Mouse (Mus musculus) adipocyte (in vitro differentiated cells): Measurements from ENCODE around the gene Sstr5.
A peak's percentile ranks its signal among the peaks of the same experiment; 100 is the strongest.

Source experiments
- DNase-seq: peaks from one replicate; pipeline ENCODE4 v3.0.0-alpha.2; 2016; ENCODE audit warnings: low spot score

Sstr5 gene

DNA sequence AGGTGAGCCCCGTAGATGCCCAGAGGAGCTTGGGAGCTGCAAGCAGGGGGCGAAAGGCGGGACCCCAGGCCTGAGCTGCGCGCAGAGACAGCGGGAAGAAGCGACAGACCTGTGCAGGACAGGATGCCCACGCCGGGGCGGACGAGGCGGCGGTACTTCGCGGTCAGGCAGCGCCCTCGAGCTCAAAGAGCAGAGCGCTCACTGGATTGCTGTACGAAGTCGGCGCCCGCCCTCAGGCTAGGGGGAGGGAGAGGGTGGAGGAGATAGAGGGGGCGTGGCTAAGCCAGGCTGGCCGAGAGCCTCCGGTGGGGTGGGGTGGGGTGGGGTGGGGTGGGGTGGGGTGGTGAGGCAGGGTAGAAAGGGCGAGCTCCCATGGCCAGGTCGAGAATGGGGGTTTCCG is at the start of gene Sstr5:
Gene Sstr5, minus strand, starts transcription at position 276 of the 400 bp plus-strand sequence.
- DNase-seq = no peak

DNA sequence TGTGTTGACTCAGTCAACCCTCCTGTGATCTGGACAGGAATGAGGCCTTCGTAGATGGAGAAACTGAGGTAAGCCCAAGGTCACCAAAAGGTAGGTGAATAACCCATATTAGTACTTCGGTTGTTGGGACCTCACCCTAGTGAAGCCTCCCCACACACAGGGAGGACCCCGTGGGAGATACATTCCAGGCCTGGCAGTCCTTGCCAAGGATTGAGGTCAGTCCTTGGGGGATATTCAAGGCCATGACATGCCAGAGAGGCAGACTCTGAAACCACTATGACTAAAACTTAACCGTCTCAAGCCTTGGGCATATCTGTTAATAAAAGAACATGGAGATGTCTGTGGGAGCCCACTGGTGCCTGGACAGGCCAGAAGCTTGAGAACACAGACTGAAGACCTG is 44.7 kb upstream of the Sstr5 start:
- DNase-seq = no peak

DNA sequence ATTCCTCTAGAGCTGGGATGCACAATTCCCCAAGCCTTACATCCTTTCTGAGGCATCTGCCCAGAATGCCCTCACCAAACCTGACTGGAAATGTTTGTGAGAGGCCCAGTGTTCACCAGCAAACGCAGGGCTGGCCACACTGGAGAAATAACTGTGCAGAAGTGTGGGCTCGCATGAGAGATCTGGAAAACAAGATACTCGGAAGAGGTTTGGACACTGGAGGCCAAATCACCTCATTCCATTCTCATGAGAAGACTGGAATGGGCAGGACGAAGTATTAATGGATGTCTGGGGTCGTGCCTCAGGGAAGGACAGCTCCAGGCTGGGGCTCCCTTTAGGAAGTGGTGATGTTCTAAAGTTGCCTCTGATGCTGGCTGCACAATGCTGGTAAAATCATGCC is 43.6 kb upstream of the Sstr5 start:
- no peak for DNase-seq

DNA sequence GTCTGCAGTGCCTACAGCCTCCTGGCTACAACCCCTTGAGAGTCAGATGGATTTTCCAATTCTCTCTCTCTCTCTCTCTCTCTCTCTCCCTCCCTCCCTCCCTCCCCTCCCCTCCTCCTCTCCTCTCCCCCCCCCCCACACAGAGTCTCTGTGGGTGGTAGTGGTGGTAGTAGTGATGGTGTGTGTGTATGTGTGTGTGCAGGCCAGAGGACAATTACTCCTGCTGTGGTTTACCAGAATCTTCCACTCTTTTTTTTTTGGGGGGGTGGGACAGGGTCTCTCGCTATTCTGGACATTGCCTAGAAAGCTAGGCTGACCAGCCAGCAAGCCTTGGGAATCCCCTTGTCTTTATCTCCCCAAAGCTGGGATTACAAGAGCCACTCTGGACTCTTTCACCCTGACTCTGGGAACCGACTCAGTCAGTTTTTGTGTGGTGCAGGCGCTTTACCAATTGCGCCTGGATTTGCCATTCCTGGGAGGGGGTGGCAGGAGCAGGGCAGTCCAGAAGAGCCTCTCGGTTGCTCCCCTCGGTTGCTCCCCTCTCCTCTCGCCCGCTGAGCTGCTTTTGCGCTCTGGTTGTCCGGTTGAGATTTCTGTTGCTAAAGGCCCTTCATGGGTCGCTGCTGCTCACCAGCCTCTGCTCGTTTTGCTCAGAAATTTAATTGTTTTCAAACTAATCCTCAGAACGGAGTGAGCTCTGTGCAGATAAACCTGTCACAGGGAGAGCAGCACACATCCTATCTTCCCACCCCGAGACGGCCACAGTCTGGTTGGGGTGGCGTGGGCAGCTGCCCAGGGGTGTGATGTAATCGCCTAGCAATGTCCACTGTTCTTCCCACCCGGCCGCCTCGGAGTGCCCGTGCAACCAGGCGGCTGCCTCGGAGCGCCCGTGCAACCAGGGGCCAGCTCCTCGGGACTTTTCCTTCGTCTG is 42.1 kb upstream of the Sstr5 start:
- DNase-seq = no peak

DNA sequence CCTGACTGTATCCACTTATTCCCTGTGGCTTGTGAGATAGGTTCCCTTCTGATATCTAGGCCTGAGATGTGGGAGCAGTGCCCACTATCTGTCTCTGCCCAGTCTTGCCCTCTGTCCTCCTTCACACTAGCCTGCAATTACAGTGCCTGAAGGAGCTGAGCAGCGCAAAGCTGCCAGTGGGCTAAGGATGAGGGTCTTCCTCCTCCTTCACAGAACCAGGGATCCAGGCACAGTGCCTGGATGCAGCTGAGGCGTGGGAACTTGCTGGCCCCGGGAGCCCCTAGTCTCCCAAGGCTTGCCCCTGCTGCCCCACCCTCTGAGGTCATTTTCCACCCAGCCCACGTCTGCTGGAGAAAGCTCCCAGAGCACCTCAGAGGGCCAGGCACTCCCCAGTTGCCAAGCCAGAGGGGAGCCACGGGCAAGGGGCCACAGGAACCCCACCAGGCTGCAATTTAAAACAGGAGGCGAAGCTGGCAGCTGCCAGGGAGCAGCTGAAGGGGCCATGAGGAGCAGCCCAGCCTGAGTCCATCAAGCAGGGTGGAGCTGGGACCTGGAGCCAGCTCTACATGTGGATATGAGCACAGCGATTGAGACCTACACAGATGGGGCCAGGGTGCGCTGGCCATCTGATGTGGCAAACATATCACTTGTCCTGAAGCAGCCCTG is 33.4 kb upstream of the Sstr5 start:
- DNase-seq = no peak

DNA sequence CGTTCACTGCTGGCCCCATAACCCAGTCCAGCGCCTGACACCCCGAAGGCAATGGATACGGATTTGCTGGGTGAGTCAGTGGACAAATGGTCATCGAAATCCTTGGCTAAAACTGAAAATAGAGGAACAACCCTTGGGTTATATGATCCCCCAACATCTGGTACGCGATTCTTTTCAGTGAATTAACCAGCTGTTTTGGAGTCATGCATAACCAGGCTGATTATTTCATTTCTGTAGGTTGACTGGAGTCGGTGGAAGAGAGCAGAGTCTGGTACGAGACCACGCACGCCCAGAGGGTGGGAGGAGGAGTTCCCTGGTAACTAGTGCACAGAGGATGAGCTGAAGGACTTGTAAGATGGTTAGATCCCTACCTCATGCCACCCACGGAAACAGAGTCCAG is 25.0 kb upstream of the Sstr5 start:
- DNase-seq = no peak

DNA sequence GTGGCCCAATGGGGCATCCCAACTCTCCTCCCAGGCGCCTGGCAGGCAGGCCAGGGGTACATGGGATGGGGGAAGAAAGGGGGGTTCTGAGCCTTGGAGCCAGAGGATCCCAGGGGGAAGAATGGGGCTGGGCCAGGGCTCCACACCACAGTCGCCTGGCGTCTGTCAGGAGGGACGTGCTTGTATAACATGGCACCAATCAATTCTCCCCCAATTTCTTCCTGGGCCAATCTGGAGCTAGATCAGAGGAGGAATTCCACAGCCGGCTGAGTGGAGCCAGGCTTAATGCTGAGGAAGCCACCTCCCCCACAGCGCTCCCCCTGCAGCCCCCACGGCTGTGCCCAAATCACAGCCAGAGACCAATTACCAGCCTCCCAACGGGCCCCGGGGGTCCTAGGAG is 23.4 kb upstream of the Sstr5 start:
- no peak for DNase-seq

DNA sequence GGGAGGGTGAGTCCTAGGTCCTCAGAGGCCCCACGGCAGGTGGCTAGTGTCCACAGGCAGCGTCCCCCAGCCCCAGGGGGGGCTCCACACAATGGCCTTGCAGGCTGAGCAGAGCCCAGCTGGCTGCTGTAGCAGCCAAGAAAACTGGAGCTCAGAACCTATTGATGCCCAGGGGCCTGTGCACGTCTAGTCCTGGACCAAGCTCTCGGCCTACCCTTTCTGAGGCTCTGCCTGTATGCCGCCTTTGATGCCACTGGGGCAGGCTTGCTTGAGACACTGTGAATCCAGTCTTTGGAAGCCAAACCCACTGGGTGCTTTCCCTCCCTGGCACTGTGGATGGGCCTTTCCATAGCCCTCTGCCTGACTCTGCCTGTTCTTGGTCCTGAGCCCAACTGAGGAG is 22.4 kb upstream of the Sstr5 start:
- no peak for DNase-seq

DNA sequence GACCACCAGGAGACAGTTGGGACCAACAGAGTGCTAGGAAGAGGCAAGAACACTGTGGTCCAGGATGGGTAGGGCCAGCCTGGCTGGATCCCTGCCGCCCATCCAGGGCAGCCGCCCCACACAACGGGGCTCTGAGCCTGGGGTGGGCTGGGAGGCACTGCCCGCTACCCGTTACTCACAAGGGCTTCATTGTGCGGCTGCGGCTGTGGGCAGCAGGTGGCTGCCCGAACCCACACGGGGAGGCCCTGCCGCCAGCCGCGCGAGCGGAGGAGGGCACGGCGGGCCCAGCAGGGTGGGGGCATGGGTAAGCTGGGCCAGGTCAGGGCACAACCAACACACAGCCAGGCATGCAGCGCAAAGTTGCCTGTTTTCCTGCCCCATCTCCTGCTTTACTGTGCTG is 21.1 kb upstream of the Sstr5 start:
- DNase-seq = no peak

DNA sequence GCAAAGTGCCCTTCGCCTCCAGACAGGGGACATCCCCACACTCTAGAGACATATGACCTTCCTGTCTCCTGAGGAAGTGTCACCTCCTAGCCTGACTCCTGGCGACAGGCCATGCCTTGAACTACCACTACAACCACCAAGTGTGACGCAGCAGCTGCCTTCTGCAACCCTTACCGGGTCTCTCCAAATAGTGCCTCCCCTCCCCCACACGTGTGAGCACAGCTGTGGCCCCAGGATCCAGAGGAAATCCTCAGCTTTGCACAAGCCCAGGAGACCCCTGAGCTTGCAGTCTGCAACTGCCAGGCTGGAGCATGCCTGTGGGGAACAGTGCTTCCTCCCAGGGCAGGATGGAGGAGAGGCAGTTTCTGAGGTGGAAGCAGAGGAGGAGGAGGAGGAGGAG is 19.2 kb upstream of the Sstr5 start:
- no peak for DNase-seq

DNA sequence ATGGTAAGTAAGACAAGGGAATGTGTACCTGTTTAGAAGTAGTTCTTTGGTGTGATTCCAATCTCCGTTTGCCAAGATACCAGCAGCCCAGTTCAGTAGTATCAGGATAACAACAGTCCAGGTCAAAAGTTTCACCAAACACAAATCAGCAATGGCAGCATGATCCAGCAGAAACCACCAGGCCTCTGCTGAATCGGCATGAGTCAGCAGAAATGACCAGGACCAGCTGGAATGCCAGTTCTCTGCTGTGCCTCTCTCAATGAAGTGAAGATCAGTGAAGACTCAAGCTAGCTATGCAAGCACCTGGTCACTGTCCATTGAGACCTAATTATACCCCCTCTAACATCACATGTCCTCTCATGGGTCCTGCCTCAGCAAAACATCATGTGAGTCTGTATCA is 17.0 kb upstream of the Sstr5 start:
- DNase-seq = peak; percentile 12

DNA sequence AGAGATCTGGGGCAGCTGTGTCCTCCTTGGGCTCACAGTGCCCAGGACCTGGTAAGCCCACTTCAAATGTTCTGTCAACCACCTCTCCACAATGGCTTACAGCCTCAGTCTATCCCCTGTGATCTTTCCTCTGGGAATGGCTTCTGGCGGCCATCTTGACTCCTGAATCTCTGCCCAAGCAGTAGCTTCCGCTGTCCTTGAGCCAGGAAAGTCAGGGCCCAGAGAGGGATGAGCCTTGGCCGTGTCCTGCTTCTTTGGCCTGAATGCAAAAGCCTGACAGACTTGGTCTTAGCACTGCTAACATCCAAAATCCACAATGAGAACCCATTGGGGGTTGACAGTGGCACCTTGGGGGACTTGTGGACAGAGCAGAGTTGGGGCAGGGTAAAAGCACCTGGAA is 14.8 kb upstream of the Sstr5 start:
- DNase-seq = peak; percentile 60

DNA sequence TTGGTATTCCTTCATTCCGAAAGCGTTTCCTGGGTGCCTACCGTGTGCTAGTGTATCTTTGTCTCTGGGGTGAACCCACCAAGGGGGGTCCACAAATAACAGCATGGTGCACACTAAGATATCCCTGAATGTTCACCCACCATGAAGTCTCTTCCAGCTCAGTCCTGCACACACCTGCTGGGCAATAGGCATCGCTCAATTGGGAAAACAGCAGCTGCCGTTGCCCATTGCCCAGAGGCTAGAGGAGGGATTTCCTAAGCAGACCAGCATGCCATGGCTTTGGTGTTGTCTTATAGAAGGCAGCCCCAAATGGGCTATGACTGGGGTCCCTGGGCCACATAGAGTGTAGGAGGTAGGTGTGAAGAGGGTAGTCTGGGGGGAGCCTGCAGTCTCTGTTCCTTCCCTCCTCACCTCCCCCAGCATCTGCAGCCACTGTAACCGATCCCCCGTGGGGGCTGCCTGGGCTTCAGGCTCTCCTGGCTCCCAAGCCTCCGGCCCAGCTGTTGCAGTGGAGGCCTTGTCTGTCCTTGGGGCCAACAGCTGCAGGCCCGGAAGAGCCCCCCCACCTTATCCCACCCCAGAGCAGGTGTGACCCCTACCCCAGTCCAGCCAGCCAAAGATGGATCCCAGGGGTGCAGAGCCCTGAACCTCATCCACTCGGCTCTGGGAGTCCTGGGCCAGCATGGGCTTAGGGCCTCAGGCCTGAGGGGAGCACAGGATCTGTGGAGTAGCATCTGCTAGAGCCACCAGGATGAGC is 13.2 kb upstream of the Sstr5 start:
- DNase-seq = no peak

DNA sequence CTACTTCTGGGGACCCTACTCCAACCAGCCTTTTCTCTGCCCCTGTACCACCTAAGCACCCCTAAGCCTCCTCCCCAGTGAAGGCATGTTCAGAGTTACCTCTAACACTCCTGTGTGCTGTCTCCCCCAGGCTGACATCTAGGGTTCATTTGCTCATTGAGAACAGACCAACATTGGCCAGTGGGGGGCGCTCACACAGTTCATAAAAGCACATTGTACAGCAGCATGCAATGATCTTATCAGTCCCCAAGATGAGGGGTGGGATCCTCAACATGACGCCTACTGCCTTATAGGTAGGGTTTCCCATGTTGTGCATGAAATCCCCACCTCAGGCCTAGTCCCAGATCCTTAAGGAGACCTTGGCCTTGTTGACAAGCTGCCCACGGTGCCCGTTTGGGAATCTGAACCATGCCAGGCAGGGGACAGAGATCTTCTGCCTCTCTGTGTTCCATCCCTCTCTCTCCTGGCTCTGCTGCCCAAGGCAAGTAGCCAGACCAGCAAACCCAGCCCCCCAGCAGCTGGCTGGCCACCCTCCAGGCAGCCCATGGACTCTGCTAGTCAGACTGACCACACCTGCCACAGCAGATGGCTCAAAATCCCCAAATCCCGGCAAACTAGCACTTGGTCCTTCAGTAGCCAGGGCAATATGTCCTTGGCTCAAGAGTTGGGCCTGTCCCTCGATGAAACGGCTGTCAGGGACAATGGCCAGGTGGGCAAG is 11.9 kb upstream of the Sstr5 start:
- peak; percentile 28 for DNase-seq

DNA sequence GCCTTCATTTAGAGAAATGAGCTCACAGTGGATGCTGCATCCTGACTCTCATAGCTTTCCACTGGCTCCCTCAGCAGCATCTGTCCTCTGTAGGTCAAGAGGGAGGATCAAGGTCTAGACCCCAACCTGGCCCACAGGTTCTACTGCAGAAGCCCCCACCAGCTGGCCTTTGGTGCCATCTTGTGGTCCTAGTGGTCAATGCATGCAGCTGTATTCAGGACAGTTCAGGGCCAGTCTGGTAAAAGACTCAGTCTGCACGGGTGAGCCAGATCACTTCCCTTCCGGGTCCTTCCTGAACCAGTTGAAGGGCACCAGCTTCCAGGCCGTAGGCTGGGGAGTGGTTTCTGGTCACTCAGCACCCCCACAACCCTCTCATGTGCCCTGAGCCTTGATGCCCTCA is 10.7 kb upstream of the Sstr5 start:
- DNase-seq = peak; percentile 59

DNA sequence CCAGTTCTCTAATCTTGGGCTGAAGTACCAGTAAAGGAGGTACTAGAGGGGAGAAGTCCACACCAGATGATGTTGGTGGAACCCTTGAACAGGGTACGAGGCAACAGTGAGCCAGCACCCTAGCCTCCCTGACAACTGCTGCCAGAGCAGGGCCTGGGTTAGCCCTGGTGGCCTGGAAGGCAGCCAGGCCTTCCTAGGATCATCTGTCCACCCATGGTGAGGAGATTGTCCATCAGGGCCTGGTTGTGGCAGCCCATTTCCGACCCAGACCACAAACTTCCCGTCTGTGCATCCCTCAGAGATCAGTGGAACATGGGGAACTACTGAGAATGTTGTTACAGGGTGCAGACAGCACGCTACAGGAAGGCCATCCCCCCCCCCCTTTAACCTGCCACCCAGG is 5.5 kb upstream of the Sstr5 start:
- DNase-seq = no peak

DNA sequence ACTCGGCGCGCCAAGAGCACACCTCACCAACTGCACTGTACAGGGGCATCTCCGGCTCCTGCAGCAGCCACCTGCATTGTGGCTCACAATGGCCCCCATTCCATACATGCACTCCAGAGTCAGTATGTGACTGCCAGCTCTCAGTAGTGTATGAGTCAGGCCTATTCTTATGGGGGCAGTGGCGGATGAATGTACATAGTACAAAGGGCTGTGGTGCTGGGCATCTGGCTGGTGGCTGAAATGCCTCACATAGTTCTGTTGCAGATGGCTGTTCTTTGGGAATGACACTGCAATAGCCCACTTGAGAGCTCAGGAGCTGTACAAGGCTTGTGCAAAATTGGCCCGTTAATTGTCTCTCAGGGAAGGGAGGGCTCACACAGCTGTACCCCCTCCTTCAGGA is 15.0 kb downstream of the Sstr5 start:
- no peak for DNase-seq

DNA sequence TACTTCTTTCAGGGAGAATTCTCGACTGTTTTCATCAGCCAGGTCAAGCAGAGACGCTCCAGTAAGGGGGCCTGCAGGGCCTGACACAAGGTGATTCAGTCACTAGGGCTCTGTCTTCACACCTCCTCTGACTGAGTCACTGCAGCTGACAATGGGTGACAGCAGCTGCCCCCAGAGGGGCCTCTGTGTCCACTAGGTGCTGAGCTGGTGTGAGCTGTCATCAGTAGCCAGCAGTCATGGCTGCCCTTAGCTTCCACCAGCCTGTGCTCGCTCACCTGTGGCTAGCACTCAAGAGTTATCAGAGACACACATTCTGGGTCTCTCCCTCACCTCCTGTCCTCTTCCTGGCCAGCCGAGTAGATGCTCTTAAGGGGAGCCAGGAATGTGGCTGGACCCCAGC is 16.3 kb downstream of the Sstr5 start:
- no peak for DNase-seq

DNA sequence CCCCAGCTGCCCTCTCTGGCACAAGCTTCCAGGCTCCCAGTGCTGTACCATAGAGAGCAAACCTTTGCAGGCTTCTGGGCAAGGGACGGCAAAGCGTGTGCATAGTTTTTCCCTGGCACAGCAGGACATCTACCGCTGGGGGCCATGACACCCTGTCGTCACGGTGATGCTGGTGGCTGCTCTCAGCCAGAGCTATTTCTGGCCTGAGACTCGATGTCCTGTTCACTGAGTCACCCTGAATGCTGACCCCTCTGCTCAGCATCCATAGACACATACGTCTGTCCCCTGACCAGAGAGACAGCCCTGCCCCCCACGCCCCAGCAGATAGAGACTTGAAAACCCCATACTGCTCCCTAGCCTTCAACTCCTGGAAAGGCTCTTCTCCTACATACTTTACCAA is 16.9 kb downstream of the Sstr5 start:
- DNase-seq = no peak

DNA sequence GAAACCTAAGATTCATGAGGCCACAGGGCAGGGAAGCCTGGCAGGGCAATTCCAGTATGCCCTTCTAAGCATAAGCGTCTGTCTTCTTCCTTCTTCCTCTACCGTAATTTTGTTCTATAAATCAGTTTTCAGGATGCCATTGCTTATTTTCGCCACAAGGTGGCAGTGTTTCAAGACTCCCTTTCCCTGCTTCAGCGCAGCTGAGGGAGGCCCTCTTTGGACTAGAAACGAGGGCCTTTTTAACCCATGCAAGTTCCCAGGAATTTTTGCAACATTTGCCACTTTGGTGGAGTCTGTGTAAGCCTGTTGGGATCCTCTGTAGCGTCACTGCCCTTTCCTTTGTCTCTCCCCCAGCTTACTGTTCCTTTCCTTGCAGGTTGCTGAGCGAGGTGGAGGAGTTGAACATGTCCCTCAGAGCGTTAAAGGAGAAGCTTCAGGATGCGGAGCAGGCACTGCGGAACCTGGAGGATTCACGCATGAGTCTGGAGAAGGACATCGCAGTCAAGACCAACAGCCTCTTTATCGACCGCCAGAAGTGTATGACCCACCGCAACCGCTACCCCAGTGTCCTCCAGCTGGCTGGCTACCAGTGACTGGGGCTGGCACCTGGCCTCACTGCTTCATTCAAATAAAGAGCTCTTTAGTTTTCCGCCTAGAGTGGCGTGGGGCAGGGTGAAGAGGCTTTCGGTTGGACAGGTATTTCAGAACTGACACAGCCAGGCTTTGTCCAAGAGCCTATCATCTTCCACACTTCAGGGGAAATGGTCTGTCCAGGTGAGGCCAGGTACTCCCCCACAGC is 20.9 kb downstream of the Sstr5 start:
- peak; percentile 71 for DNase-seq

DNA sequence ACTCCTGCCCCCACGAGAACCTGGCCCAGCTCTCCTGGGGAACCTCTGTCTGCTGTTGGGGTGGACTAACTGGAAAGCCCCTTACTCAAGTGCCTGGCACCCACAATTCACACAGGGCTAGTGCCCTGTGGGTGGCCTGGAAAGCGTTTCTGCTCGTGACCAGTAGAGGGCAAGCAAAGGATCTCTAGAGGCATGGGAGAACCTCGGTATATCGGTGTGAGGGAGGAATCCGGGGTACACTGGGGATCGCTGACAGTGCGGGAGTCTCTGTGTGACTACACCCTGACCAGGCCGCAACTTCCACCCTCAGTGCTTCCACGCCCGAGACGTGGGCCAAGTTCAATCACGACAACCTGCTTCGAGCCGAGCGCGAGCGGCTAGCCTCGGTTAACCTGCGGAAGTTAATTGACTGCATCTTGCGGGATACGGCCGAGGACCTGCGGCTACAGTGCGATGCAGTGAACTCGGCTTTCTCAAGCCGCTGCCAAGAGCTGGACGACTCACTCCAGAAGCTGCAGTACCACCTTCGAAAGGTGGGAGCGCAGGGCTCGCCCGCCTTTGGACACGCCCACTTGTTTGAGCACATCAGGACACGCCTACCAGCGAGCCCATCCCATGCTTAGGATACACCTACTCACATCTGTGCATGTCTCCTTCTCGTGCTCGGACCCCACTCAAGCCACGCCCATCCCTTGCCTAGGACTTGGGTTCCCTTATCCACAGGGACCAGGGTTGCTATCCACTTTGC is 22.6 kb downstream of the Sstr5 start:
- peak; percentile 34 for DNase-seq
